Mouse (Mus musculus): Measurements from ENCODE around the gene Tanc1. TPM values are rescaled to one million over a fixed set of nuclear protein-coding genes. Genes with fewer than 3 reads are reported as not detected.

Gene Tanc1
- polyA plus RNA-seq, 1 experiment from 2014 or later, result 22.9 TPM

DNA sequence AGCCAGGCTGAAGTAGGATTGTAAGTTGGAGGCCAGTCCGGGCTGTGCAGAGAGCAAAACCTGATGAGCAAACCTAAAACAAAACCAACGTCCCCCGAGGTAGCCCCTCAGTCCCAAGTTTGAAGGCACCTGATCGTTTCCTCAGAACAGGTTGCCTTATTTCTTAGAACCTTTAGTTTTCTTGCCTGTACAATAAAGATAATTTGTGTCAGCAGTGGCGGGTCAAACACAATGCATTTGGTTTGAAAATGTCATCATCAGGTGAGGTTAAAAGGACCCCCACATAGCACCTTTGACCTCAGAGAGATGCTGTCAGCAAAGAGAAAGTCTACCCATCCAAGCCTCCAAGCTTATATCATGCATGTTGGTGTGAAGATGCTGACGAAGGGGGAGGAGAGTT, 98.9 kb downstream of the Tanc1 start:
- no peak overlapping the region for H3K4me3 ChIP-seq
- no peaks in the 10 kb centered on the region for H3K27me3 ChIP-seq
- no peaks in the 10 kb centered on the region for H3K36me3 ChIP-seq
- H3K4me1 ChIP-seq (replicated peaks), result peaks cover 30% of the 10 kb centered on the region
- WGBS, result 87% methylated on average over 6 of the region's 6 CpGs
- H3K27ac ChIP-seq, result no peak overlapping the region
- ATAC-seq (replicated peaks; ENCODE audit: insufficient number of reproducible peaks, insufficient read depth, low FRiP score, low read depth), result no peak
- no peaks in the 10 kb centered on the region for H3K9me3 ChIP-seq (replicated peaks)
- H3K9ac ChIP-seq, result no peak overlapping the region
- H3K4me2 ChIP-seq, result no peak overlapping the region

DNA sequence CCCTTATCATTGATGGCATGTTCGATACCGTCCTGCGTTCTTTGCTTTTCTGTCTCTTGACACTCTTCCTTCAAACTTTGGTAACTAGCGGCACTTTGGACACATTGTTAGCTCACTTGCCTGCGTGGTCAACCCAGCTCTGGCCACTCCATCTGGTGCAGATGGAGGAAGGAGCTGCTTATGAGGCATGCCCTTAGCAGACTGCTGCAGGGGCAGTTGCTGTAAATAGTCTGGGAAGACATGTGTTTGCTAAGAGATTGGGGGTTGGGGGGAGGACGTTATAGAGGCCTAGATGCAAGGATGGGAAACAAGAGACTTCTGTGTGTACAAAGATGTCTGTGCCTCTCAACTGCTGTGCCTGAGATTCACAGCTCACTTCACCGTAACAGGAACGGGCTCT, 100.2 kb downstream of the Tanc1 start:
- no peak for ATAC-seq (replicated peaks; ENCODE audit: insufficient number of reproducible peaks, insufficient read depth, low FRiP score, low read depth)
- no peaks in the 10 kb centered on the region for H3K9me3 ChIP-seq (replicated peaks)
- no peaks in the 10 kb centered on the region for H3K27me3 ChIP-seq
- H3K4me2 ChIP-seq, result no peak overlapping the region
- H3K4me1 ChIP-seq (replicated peaks), result peaks cover 34% of the 10 kb centered on the region
- H3K4me3 ChIP-seq, result no peak overlapping the region
- no peak overlapping the region for H3K9ac ChIP-seq
- WGBS, result 66% methylated on average over 8 of the region's 8 CpGs
- no peaks in the 10 kb centered on the region for H3K36me3 ChIP-seq
- H3K27ac ChIP-seq, result peak overlapping the region; percentile 14; the same call in 1 of the 2 replicates

DNA sequence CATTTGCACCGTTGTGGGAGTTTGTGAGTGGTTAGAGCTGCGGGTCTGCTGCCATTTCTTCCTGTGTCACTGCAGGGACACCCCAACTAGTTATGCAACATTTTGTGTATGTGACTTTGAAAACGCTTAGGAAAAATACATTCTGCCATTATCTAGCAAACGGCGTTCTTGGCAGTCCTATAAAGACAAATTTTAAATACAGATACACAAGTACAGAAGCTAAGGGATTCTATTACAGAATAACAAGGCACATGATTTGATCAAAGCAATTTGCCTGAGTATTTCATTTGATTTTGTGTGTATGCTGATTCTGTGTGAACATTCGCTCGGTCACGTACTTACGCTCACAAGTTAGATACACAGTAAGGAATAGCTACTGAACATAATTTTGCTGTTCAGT, 100.6 kb downstream of the Tanc1 start:
- WGBS, result 76% methylated on average over 9 of the region's 9 CpGs
- Histone ChIP-seq H3K36me3 (no peaks in the 10 kb centered on the region), H3K9ac (no peak overlapping the region), H3K27ac (peak overlapping the region; percentile 14; the same call in 1 of the 2 replicates), H3K4me3 (no peak overlapping the region), H3K4me2 (no peak overlapping the region), H3K27me3 (no peaks in the 10 kb centered on the region), H3K4me1 (replicated peaks) (peaks cover 33% of the 10 kb centered on the region), H3K9me3 (replicated peaks) (no peaks in the 10 kb centered on the region)
- no peak for ATAC-seq (replicated peaks; ENCODE audit: insufficient number of reproducible peaks, insufficient read depth, low FRiP score, low read depth)

DNA sequence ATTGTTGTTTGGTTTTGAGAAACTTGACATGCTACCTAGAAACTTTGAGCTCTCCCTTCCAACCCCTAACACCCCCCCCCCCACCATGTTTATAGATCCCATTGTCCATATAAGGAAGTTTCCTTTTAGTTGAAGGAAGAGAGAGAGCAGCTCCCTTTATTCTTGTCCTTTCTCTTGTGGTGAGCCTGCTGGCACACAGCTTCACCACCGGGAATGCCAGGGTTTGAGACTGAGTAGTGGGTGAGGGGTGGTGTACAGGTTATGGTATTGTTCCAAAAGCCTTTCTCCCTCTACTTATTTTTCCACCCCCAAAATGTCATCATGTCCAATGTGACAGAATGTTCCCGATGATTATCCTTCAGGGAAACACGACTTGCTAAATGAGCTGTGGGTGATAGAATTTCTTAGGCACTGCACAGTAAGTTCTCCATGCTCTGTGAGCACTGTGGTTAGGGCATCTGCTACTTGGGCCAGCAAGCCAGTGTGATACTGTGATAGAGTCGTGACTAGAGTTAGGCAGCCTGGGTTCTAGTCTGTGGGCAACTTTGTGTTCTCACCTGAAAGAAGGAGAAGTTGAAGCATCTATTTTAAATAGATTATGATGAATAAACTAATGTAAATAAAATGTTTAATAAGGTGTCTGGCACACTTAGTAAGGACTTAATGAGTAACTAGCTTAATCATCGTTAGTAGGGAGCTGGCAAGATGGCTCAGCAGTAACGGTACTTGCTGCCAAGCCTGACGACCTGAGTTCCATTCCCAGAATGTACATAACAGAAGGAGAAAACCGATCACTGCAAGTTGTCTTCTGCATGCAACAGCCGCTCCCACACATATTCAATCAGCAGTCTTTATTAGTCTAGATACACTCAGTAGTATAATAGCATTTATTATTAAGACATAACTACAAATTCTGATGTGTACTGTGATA, 102.0 kb downstream of the Tanc1 start:
- Histone ChIP-seq H3K9me3 (replicated peaks) (no peaks in the 10 kb centered on the region), H3K4me1 (replicated peaks) (peaks cover 29% of the 10 kb centered on the region), H3K9ac (no peak overlapping the region), H3K27ac (no peak overlapping the region), H3K4me3 (no peak overlapping the region), H3K27me3 (no peaks in the 10 kb centered on the region), H3K36me3 (no peaks in the 10 kb centered on the region), H3K4me2 (no peak overlapping the region)
- 66% methylated on average over 9 of the region's 9 CpGs for WGBS
- no peak for ATAC-seq (replicated peaks; ENCODE audit: insufficient number of reproducible peaks, insufficient read depth, low FRiP score, low read depth)

DNA sequence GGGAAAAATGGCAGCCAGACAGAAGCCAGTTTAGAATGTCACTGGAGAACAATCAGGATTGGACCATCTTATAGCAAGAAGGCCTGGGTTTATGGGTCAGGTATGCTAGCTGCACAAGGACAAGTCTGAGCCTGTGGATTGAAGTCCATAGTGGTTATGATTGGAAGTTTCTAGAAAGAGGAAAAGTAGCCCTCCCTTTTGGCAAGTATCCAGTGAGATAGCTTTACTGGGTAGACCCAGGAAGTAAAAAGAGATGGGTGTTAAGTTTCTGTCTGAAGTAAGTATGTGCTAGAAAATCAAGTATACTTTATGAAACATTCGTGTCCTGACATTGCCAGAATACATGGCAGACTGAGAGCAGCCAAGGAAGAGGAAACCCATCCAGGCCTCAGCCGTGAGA, 103.2 kb downstream of the Tanc1 start:
- Histone ChIP-seq H3K4me3 (no peak overlapping the region), H3K9ac (no peak overlapping the region), H3K27ac (no peak overlapping the region), H3K4me1 (replicated peaks) (peaks cover 29% of the 10 kb centered on the region), H3K9me3 (replicated peaks) (no peaks in the 10 kb centered on the region), H3K4me2 (no peak overlapping the region), H3K27me3 (no peaks in the 10 kb centered on the region), H3K36me3 (no peaks in the 10 kb centered on the region)
- ATAC-seq (replicated peaks; ENCODE audit: insufficient number of reproducible peaks, insufficient read depth, low FRiP score, low read depth), result no peak
- 78% methylated on average over 2 of the region's 2 CpGs for WGBS

DNA sequence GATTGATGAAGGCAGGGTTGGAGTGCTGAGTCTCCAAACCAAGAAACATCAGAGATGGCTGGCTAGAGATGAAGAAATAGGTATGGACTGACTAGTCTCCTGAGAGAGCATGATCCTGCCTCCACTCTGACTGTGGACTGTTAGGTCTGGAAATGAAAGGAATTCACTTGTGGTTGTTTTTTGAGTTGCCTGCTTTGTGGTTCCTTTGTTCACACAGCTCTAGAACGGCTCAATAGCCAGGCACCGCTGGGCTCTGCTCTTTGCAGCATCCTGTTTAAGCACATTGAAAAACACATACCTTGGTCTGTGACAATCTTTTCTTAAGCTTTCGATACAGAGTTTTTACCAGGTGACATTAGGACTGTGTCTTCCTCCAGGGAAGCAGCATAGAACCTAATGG, 104.6 kb downstream of the Tanc1 start:
- Histone ChIP-seq H3K4me3 (no peak overlapping the region), H3K9me3 (replicated peaks) (no peaks in the 10 kb centered on the region), H3K27ac (no peak overlapping the region), H3K4me2 (no peak overlapping the region), H3K27me3 (no peaks in the 10 kb centered on the region), H3K4me1 (replicated peaks) (peaks cover 35% of the 10 kb centered on the region), H3K9ac (no peak overlapping the region), H3K36me3 (no peaks in the 10 kb centered on the region)
- WGBS, result 75% methylated on average over 3 of the region's 3 CpGs
- no peak for ATAC-seq (replicated peaks; ENCODE audit: insufficient number of reproducible peaks, insufficient read depth, low FRiP score, low read depth)

DNA sequence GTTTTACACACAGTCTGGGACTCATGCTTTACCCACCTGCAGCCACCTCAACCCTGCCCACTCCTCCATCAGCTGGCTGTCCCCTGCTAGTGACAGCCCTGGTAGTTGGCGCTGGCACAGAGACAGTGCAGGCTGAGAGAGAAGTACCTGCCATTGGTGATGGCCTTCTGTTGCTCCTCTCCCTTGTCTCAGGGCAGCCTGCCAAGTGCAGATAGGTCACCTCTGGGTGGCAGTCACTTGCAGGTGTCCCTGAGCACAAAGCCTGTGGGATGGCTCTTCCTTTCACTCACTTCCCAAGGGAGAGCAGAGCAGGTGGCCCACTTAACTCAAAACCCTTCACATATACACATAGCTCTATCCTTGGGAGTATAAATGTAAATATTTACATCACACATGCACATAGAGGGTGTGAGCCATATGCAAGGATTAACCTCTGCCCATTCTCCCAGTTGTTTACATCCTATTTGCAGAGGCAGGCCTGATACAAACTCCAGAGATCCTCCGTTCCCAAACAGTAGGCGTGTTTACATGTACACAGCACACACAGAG, 106.0 kb downstream of the Tanc1 start:
- Histone ChIP-seq H3K4me3 (no peak overlapping the region), H3K4me2 (no peak overlapping the region), H3K27me3 (no peaks in the 10 kb centered on the region), H3K4me1 (replicated peaks) (peaks cover 42% of the 10 kb centered on the region), H3K9ac (no peak overlapping the region), H3K27ac (no peak overlapping the region), H3K36me3 (no peaks in the 10 kb centered on the region), H3K9me3 (replicated peaks) (no peaks in the 10 kb centered on the region)
- ATAC-seq (replicated peaks; ENCODE audit: insufficient number of reproducible peaks, insufficient read depth, low FRiP score, low read depth), result no peak
- WGBS, result 82% methylated on average over 3 of the region's 3 CpGs

DNA sequence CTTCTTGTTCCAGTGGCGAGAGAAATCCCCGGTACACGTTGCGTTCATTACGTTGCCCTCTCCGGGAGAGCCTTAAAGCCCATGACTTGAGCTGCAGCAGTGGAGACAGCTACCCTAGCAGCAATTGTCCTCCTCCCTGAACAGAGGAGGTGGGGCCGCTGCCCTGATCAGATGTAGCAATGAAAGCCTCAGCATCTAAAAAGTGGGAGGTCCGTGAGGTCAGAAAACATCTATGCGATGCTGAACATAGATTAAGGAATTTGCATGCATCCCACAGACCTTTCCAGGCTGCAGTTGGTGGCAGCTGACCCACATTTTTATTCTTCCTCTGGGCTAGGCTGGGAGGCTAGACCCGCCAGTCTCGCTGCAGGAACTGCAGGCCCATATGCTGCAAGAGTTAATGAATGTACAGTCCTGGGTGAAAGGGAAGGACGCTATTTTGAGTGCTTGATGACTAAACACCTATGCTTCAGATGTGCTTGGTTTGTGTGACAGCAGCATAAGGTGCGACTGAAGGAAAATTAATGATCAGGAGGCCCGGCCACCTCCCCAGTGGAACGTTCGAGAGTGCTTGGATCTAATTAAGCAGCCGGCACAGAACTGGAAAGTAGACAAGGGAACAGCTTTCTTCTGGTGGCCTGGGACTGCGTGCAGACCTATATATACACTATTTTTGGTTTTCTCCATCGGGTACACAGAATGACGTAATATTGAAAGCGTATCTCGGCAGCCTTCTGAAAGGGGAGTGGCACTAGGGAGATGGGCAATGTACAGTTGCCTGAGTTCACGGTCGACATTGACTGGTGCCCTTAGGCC, 107.0 kb downstream of the Tanc1 start:
- Histone ChIP-seq H3K4me2 (no peak overlapping the region), H3K4me1 (replicated peaks) (peaks cover 37% of the 10 kb centered on the region), H3K27me3 (no peaks in the 10 kb centered on the region), H3K27ac (no peak overlapping the region), H3K9me3 (replicated peaks) (no peaks in the 10 kb centered on the region), H3K4me3 (no peak overlapping the region), H3K9ac (no peak overlapping the region), H3K36me3 (no peaks in the 10 kb centered on the region)
- WGBS, result 71% methylated on average over 24 of the region's 24 CpGs
- no peak for ATAC-seq (replicated peaks; ENCODE audit: insufficient number of reproducible peaks, insufficient read depth, low FRiP score, low read depth)

DNA sequence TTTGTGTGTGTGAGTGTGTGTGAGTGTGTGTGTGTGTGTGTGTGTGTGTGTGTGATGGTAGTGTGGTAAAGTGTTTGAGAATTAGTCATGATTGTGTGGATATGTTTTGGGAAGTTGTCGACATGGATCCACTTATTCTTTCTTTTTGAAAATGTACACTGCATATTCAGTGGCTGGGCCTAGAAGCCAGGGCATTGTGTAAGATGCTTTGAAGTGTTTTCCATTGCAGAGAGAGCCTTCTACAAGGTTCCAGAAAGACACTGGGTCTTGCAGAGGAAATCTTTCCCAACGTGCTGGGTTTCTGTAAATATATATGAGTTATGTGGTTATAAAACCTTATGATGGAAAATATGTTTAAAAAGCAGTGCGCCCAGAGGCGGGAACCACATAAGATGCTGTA, 108.0 kb downstream of the Tanc1 start:
- Histone ChIP-seq H3K36me3 (no peaks in the 10 kb centered on the region), H3K4me1 (replicated peaks) (peaks cover 36% of the 10 kb centered on the region), H3K27ac (no peak overlapping the region), H3K9me3 (replicated peaks) (no peaks in the 10 kb centered on the region), H3K9ac (no peak overlapping the region), H3K27me3 (no peaks in the 10 kb centered on the region), H3K4me2 (no peak overlapping the region), H3K4me3 (no peak overlapping the region)
- no peak for ATAC-seq (replicated peaks; ENCODE audit: insufficient number of reproducible peaks, insufficient read depth, low FRiP score, low read depth)
- WGBS, result 73% methylated on average over 4 of the region's 4 CpGs

DNA sequence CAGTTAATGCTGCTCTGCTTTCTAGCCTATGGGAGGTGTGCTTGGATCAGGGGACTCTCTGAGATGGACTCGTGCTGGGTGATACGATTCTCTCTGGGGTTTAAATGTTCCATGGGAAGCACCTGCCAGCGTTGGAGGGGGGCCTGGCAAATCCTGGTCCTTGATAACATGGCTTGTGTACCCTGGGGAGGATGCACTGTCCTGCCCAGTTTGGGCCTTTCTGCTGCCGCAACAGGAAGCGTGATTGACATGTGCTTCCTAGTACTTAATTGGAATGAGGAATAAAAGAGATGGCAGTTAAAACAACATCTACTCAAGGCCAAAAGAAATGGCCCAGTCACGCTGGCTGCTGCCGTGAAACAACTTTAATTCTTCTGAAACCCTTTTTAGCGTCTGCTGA, 109.3 kb downstream of the Tanc1 start:
- WGBS, result 40% methylated on average over 8 of the region's 8 CpGs
- Histone ChIP-seq H3K4me1 (replicated peaks) (peaks cover 37% of the 10 kb centered on the region), H3K9me3 (replicated peaks) (no peaks in the 10 kb centered on the region), H3K9ac (no peak overlapping the region), H3K27me3 (no peaks in the 10 kb centered on the region), H3K4me2 (no peak overlapping the region), H3K27ac (peak overlapping the region; percentile 5; the same call in 1 of the 2 replicates), H3K36me3 (no peaks in the 10 kb centered on the region), H3K4me3 (no peak overlapping the region)
- no peak for ATAC-seq (replicated peaks; ENCODE audit: insufficient number of reproducible peaks, insufficient read depth, low FRiP score, low read depth)

DNA sequence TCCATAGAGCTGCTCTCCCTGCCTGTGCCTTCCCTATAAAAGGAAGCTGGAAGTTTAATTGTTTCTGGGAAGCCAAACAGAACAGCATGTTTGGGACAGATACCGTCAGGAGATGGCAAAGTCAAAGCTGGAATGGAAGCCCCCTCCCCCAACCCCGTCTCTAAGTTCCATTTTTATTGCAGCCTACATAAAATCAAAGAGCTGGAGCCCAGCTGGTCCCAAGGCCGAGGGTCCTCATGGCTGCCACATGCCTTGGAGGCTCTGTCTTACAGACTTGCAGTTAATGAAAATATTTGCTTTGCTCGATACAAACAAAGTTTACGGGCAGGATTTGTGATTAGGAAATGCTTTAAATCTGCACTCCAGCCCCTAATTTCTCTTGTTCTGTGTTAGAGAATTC, 109.9 kb downstream of the Tanc1 start:
- Histone ChIP-seq H3K36me3 (no peaks in the 10 kb centered on the region), H3K27ac (peak overlapping the region; percentile 5; the same call in 1 of the 2 replicates), H3K4me3 (no peak overlapping the region), H3K27me3 (no peaks in the 10 kb centered on the region), H3K4me2 (no peak overlapping the region), H3K9ac (no peak overlapping the region), H3K4me1 (replicated peaks) (peaks cover 34% of the 10 kb centered on the region), H3K9me3 (replicated peaks) (no peaks in the 10 kb centered on the region)
- no peak for ATAC-seq (replicated peaks; ENCODE audit: insufficient number of reproducible peaks, insufficient read depth, low FRiP score, low read depth)
- 52% methylated on average over 5 of the region's 5 CpGs for WGBS

Data from heart, embryonic 15.5 days (tissue).